Mouse (Mus musculus) limb, embryonic 10.5 days (tissue): ENCODE data around the gene Bicd2. TPM values are rescaled to one million over a fixed set of nuclear protein-coding genes. Genes with fewer than 3 reads are reported as not detected.

Source experiments
- polyA plus RNA-seq: library from polyadenylated mRNA; unstranded; fragments of >200 nt; fragmentation: Nextera tagmentation; extraction: Ambion mirVana; gene quantifications from 2 replicates; pipeline ENCODE4 v1.2.1, GENCODE M21; 2016

Gene Bicd2
- polyA plus RNA-seq, 1 experiment from 2014 or later = 31.2 TPM

Other genes with a start within 250 kb of the Bicd2 start
- gene Wnk2, start 193.6 kb upstream of the Bicd2 start, polyA plus RNA-seq = 1.1 and 1.3 TPM in 2 replicates
- 22.2 and 23.3 TPM in 2 replicates for gene Ninj1, start 154.1 kb upstream of the Bicd2 start, polyA plus RNA-seq
- 23.6 and 29.2 TPM in 2 replicates for gene Card19, start 125.5 kb upstream of the Bicd2 start, polyA plus RNA-seq
- 0.45 and 0.51 TPM in 2 replicates for gene Susd3, start 92.9 kb upstream of the Bicd2 start, polyA plus RNA-seq
- 0.62 and 0.83 TPM in 2 replicates for gene Fgd3, start 21.3 kb upstream of the Bicd2 start, polyA plus RNA-seq
- gene Ippk, start 79.7 kb downstream of the Bicd2 start, polyA plus RNA-seq = 17.3 and 21.0 TPM in 2 replicates
- gene Tes3-ps, start 151.7 kb downstream of the Bicd2 start, polyA plus RNA-seq = 1.0 and 1.5 TPM in 2 replicates
- 0.21 and 0.45 TPM in 2 replicates for gene Ecm2, start 163.2 kb downstream of the Bicd2 start, polyA plus RNA-seq
- gene Aspn, start 202.9 kb downstream of the Bicd2 start, polyA plus RNA-seq = 0.14 and 0.18 TPM in 2 replicates
- 1.1 and 1.3 TPM in 2 replicates for gene Omd, start 240.9 kb downstream of the Bicd2 start, polyA plus RNA-seq